Mouse (Mus musculus) embryonic facial prominence, embryonic 14.5 days (tissue): ENCODE data around the gene Chst15. TPM values are rescaled to one million over a fixed set of nuclear protein-coding genes. Genes with fewer than 3 reads are reported as not detected.

Experiments
- ATAC-seq: fragments of 200-750 bp; cut with Nextera tagmentation; 2 replicates; pipeline ENCODE4 v1.8.0; 2017; ENCODE audit warnings: low read depth, moderate number of reproducible peaks, moderate TSS enrichment
- DNase-seq: peaks from one replicate; pipeline ENCODE4 v3.0.0-alpha.2; 2015; ENCODE audit warnings: low spot score
- H3K27ac ChIP-seq: fragments of 300-500 bp; sonication (generic); replicated peaks from 2 replicates; pipeline ENCODE4 v1.5.1; 2014; ENCODE audit warnings: low read depth, mild to moderate bottlenecking, low read length, moderate library complexity
- H3K27me3 ChIP-seq: fragments of 300-500 bp; sonication (generic); replicated peaks from 2 replicates; pipeline ENCODE4 v1.6.1; 2014; ENCODE audit warnings: low read length; ENCODE audit not compliant: control insufficient read depth, insufficient read depth
- H3K36me3 ChIP-seq: fragments of 300-500 bp; sonication (generic); 2 replicates; pipeline ENCODE4 v1.6.1; 2014; ENCODE audit warnings: low read length, mixed read lengths; ENCODE audit not compliant: control insufficient read depth, insufficient read depth
- H3K4me1 ChIP-seq: fragments of 300-500 bp; sonication (generic); 2 replicates; pipeline ENCODE4 v1.6.1; 2014; ENCODE audit warnings: antibody characterized with exemption, low read length; ENCODE audit not compliant: control insufficient read depth, insufficient read depth
- H3K4me2 ChIP-seq: fragments of 300-500 bp; sonication (generic); 2 replicates; pipeline ENCODE4 v1.6.1; 2014; ENCODE audit warnings: low read depth, mild to moderate bottlenecking, low read length, moderate library complexity, mixed read lengths
- H3K4me3 ChIP-seq: fragments of 300-500 bp; sonication (generic); 2 replicates; pipeline ENCODE4 v1.5.1; 2014; ENCODE audit warnings: low read depth, mild to moderate bottlenecking, low read length
- H3K9ac ChIP-seq: fragments of 300-500 bp; sonication (generic); 2 replicates; pipeline ENCODE4 v1.6.1; 2014; ENCODE audit warnings: low read depth, mild to moderate bottlenecking, low read length, moderate library complexity, mixed read lengths
- H3K9me3 ChIP-seq: fragments of 300-500 bp; sonication (generic); 2 replicates; pipeline ENCODE4 v1.6.1; 2016; ENCODE audit warnings: low read length; ENCODE audit not compliant: control insufficient read depth
- WGBS: fragments of 180-500 bp; shearing (Covaris S2); extraction: QIAGEN DNeasy Blood & Tissue Kit; methylation state at CpG from one replicate; pipeline ENCODE4 v1.1.7; 2014; 5-methylcytosine and 5-hydroxymethylcytosine counted together
- polyA plus RNA-seq: library from polyadenylated mRNA; unstranded; fragments of >200 nt; fragmentation: Nextera tagmentation; extraction: Ambion mirVana; gene quantifications from 2 replicates; pipeline ENCODE4 v1.2.1, GENCODE M21; 2014

Gene Chst15
- polyA plus RNA-seq, 1 experiment from 2014 or later, result 14.2 TPM

DNA sequence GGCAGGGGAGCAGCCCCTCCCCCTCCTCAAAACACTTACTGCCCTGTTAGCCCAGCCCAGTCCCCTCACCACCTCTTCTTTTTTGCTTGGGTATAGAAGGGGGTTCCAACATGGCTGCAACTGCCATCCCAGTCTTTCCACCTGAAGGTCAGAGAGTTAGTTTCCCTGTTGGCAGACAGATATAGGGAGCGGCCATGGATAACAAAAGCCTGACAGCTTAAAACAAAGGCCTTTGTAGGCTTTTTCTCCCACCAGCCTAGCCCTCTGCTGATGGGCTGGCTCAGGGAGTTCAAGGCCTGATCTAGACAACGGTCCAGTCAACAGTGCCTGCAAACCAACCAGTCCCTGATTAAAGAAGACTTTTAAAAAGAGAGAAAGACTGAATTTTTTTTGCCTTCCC, 26.1 kb upstream of the Chst15 start:
- H3K36me3 ChIP-seq, result no peaks in the 10 kb centered on the region
- no peak overlapping the region for H3K9ac ChIP-seq
- WGBS, result 75% methylated on average over 2 of the region's 2 CpGs
- no peak overlapping the region for H3K4me2 ChIP-seq
- H3K9me3 ChIP-seq, result no peaks in the 10 kb centered on the region
- H3K27me3 ChIP-seq, result no peaks in the 10 kb centered on the region
- no peak overlapping the region for H3K4me3 ChIP-seq
- no peak overlapping the region for H3K27ac ChIP-seq
- 0 out of 2 replicates have a peak, but pooled peaks cover 5% of the 10 kb centered on the region for H3K4me1 ChIP-seq
- DNase-seq (no peak), ATAC-seq (no peak)

DNA sequence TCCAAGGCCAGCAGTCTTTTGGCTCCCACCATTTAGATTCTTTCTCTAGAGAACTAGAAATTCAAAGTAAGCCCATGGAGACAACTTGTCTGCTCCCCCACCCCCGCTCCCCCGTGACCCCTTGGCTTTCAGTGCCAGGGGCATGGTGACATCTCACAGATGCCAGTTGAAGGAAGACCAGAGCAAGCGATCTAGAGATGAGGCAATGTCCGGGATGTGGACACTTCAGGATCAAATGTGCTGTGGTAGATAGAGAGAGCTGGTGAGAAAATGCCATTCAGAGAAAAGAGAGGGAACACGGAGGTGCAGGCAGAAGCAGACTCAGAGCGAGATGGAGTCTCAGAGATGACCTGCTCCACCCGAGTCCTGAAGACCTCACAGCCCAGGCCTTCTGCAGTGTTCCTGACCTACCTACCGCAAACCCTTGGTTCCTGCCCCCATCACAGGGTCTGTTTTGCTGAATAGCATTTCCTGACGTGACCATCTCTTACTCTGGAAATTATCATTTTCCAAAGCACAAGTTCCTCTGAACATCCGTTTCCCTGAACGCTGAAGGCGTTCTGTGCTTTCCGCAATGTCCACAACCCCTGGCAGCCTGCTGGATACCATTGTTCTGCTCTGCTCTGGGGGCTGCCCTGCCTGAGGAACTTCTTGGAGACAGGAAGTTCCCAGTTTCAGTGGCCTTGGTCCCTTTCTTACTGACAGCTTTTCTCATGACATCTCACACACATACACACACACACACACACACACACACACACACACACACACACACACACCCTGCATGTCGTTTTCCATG, 22.2 kb upstream of the Chst15 start:
- WGBS, result 83% methylated on average over 14 of the region's 14 CpGs
- Histone ChIP-seq H3K36me3 (no peaks in the 10 kb centered on the region), H3K4me2 (no peak overlapping the region), H3K9ac (no peak overlapping the region), H3K4me1 (peaks cover 11% of the 10 kb centered on the region; the same call in 1 of the 2 replicates), H3K27me3 (no peaks in the 10 kb centered on the region), H3K27ac (peak overlapping the region; percentile 66), H3K4me3 (no peak overlapping the region), H3K9me3 (no peaks in the 10 kb centered on the region)
- ATAC-seq, result no peak
- no peak for DNase-seq

DNA sequence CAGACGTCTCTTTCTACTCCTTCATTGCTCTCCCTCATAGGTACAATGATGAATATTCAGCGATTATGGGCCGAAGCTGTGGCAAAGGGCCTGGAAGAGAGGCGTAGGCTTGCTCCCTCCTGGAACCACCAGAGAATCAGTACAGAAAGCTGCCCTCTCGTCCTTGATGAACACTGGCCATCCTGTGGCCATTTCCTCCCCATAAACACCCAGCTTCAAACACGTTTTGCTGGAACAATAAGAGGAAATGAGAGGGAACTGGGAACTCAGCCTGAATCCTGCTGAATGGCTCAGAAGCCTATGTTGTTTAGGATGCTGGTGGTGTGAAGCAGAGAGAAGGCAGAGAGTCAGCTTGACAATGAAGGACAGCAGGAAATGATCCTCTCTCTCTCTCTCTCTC, 21.3 kb upstream of the Chst15 start:
- Histone ChIP-seq H3K4me1 (peaks cover 11% of the 10 kb centered on the region; the same call in 1 of the 2 replicates), H3K4me2 (no peak overlapping the region), H3K36me3 (no peaks in the 10 kb centered on the region), H3K27ac (0 out of 2 replicates have a peak overlapping the region, but pooled peaks have one; percentile 66), H3K27me3 (no peaks in the 10 kb centered on the region), H3K4me3 (no peak overlapping the region), H3K9ac (no peak overlapping the region), H3K9me3 (no peaks in the 10 kb centered on the region)
- no peak for DNase-seq
- 64% methylated on average over 6 of the region's 6 CpGs for WGBS
- no peak for ATAC-seq

DNA sequence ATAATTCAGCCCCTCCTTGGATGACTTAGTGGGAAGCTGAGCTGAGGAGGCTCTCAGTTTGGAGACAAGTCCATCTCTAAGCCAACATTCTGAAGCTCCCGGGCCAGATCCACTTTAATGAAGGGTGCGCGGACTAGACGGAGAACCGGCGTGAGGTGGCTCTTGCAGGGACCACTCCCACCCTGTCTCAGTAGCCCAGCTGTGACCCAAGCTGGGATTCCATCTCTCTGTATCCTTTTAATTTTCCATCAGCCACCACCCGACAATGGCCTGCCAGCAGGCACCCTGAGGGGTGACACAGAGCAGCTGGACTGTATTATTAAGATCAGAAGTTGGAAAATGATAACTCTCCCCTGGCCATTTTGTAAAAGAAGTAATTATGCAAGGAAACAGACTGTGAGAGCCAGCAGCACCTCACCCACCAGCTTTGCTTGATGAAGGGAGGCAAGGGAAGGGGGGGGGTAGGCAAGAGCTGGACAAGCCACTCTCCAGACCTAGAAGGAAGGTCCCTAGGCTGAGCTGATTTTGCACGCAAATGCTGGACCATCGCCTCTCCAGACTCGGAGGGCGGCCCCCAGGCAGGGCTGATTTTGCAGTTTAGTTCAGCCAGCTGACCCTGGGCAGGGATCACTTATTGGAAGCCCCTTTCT, 20.4 kb upstream of the Chst15 start:
- Histone ChIP-seq H3K4me3 (no peak overlapping the region), H3K36me3 (no peaks in the 10 kb centered on the region), H3K27ac (0 out of 2 replicates have a peak overlapping the region, but pooled peaks have one; percentile 17), H3K9me3 (no peaks in the 10 kb centered on the region), H3K4me1 (peaks cover 11% of the 10 kb centered on the region; the same call in 1 of the 2 replicates), H3K4me2 (no peak overlapping the region), H3K27me3 (no peaks in the 10 kb centered on the region), H3K9ac (no peak overlapping the region)
- ATAC-seq (no peak), DNase-seq (no peak)
- 70% methylated on average over 11 of the region's 11 CpGs for WGBS

DNA sequence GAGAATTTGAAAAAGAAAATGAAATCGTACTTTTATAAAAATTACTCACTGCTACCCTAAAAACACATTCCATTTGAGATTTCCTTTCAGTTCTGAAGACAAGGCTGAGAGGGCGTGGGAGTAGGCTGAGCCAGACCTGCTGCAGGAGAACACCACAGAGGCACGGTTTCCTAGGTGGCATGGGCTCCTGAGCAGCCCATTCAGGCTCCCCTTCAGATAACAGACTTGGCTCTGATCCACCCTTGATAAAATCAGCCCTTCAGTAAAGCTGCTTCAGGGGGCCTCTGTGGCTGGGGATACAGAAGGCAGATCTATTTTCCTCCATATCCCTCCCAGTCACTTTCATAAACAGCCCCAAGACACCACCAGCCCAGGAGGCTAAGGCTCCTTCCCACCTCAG, 19.8 kb upstream of the Chst15 start:
- WGBS, result 45% methylated on average over 3 of the region's 3 CpGs
- Histone ChIP-seq H3K4me3 (no peak overlapping the region), H3K4me2 (no peak overlapping the region), H3K36me3 (no peaks in the 10 kb centered on the region), H3K9ac (no peak overlapping the region), H3K27me3 (no peaks in the 10 kb centered on the region), H3K27ac (no peak overlapping the region; the same call in 1 of the 2 replicates), H3K9me3 (no peaks in the 10 kb centered on the region), H3K4me1 (peaks cover 11% of the 10 kb centered on the region; the same call in 1 of the 2 replicates)
- ATAC-seq, result no peak
- no peak for DNase-seq

DNA sequence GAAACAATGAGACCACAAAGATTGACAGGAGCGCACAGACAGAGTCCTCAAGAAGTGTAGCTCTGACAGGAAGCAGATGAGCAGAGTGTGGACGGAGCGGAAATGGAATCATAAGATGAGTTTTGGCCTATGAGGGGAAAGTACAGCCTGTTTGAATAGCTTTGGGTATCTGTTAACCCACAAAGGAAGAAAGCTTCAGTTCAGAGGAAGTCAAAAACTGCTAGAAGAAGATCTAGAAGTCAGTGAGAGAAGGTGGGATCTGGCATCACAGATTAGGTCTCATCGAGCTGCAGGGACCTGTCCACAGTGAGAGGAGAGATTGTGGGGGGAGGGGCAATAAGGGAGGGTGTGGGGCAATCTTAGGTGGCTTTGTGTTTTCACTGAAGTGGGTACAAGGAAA, 18.3 kb upstream of the Chst15 start:
- Histone ChIP-seq H3K4me3 (no peak overlapping the region), H3K9me3 (no peaks in the 10 kb centered on the region), H3K4me2 (no peak overlapping the region), H3K27ac (no peak overlapping the region), H3K4me1 (peaks cover 11% of the 10 kb centered on the region; the same call in 1 of the 2 replicates), H3K9ac (no peak overlapping the region), H3K36me3 (no peaks in the 10 kb centered on the region), H3K27me3 (no peaks in the 10 kb centered on the region)
- DNase-seq (no peak), ATAC-seq (no peak)
- WGBS, result 88% methylated on average over 4 of the region's 4 CpGs

DNA sequence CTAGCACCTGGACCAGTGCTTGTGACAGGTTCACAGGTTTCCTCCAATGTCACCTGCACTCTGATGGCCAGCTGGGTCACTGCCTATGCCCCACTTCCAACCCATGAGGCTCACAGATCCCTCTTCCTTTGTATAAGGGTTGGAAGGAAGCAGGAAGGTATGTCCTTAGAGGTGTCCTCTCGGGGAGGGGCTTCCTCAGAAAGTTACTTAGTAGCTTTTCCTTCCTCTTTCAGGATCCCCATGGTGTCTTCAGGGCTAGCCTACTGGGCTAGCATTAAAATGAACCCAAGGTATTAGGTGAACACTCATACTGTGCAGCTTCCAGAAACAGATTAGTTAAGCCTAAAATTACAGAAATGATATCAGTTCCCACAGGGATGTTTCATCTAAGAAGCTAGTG, 16.1 kb upstream of the Chst15 start:
- no peaks in the 10 kb centered on the region for H3K36me3 ChIP-seq
- 74% methylated on average over 1 of the region's 1 CpGs for WGBS
- no peak for ATAC-seq
- H3K4me1 ChIP-seq, result peaks cover 11% of the 10 kb centered on the region; the same call in 1 of the 2 replicates
- H3K4me3 ChIP-seq, result no peak overlapping the region
- H3K27ac ChIP-seq, result no peak overlapping the region
- DNase-seq, result no peak
- no peak overlapping the region for H3K4me2 ChIP-seq
- H3K27me3 ChIP-seq, result no peaks in the 10 kb centered on the region
- no peak overlapping the region for H3K9ac ChIP-seq
- no peaks in the 10 kb centered on the region for H3K9me3 ChIP-seq

DNA sequence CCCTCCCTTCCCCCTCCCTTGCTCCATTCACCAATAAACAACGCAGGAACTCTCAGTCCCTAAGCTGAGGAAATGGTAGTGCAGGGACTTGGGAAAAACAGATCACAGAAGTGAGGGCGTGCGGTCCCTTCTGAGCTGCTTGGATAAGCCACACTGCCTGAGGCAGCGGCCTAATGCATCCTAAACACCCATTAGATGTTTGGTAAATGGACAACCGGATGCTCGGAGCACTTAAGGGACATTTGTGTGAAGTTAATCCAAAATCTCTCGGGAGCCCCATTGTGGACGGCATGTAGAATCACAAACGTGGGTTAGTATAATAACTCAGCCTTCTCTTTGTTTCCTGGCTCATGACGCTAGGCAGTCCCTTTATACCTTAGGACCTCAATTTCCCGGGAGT, 15.1 kb upstream of the Chst15 start:
- H3K27me3 ChIP-seq, result no peaks in the 10 kb centered on the region
- DNase-seq (peak; percentile 63), ATAC-seq (no peak; the same call in 1 of the 2 replicates)
- no peak overlapping the region for H3K27ac ChIP-seq
- 29% methylated on average over 11 of the region's 11 CpGs for WGBS
- H3K4me1 ChIP-seq, result peaks cover 5% of the 10 kb centered on the region; the same call in 1 of the 2 replicates
- H3K36me3 ChIP-seq, result no peaks in the 10 kb centered on the region
- no peak overlapping the region for H3K4me3 ChIP-seq
- H3K9ac ChIP-seq, result no peak overlapping the region
- no peak overlapping the region for H3K4me2 ChIP-seq
- H3K9me3 ChIP-seq, result no peaks in the 10 kb centered on the region
